Mouse (Mus musculus) heart, adult 8-10 months (tissue): ENCODE data around the gene Josd2. TPM values are rescaled to one million over a fixed set of nuclear protein-coding genes. Genes with fewer than 3 reads are reported as not detected.

ENCODE experiments used
- DNase-seq: peaks from one replicate; pipeline ENCODE4 v3.0.0; 2022; ENCODE audit warnings: low spot score
- total RNA-seq, 4 experiments: library from RNA; stranded (reverse); gene quantifications; 2 replicates each; pipeline ENCODE4 v1.2.4; 2022

Josd2 gene
- total RNA-seq, 4 experiments from 2014 or later = 109 to 130 (median 125) TPM

DNA sequence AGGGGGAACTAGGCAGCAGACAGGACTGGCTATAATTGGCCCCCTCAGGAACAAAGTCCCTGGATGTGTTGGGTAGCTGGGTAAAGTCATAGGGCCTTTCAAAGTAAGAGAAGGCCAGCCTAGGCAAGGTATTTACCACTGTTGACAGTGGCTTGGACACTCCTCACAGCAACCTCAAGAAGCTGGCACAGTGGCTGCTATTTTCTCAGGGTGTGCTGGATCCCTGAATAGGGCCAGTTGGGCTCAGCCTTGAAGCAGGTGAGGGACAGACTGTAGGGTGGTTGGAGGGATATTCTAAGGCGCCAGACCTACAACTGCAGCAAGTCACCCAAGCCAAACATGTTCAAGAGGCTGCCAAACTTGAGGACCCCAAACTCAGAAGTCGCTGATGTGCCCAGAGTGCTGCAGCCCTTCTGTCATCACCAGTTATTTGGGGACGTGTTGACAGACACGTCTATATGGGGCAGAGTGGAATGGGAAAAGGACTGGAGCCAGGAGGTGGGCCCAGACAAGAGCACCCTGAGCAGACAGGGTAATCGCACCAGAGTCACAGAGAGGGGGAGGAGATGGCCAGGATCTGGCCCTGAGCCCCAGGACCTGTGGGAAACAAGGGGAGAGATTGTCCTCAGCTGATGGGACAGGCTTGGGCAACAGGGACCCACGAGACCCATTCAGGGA is 4.2 kb downstream of the Josd2 start:
- DNase-seq = peak; percentile 74

DNA sequence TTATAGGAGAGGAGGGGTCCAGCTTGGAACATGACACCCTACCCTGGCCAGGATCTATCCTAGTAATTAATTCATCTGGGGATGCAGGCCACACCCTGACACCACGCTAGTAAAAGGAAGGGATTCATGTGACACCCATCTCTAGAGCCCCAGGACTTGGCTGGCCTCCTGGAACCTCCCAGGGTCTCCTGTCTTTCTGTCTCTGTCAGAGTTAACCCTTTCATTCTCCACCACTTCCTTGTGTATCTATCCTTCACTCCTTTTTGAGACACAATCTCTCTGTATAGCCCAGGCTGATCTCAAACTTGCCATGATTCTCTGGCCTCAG is 4.7 kb downstream of the Josd2 start:
- DNase-seq = no peak

DNA sequence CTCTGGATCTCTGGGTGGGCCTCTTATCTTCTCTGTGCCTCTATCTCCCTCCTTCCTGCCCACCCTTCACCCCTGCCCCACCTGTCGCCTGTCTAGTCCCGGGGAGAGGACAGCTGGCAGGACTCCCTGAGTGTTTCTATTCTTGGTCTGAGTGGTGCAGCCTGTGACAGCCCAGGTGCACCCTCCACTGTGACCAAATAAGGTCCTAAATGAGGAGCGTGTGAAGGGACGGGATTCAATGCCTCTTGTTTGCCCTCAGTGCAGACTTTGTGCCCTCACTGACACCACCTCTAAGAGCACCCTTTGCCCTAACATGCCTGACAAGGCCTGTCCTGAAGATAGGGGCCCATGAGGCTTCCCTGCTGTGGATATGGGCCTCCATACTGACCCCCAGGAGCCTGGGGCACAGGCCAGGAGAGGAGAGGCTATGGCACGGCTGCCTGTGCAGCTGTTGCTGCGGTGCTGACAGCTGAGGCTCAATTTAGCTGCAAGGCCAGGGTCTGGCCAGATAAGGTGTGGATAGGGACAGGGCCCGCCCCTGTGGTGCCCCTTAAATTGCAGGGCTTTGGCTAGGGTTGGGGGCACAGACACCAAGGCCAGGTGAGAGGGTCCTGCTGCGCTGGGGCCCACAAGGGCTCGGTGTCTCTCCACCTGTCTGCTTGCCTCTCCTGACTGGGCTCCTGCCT is 5.3 kb downstream of the Josd2 start:
- peak; percentile 73 for DNase-seq

DNA sequence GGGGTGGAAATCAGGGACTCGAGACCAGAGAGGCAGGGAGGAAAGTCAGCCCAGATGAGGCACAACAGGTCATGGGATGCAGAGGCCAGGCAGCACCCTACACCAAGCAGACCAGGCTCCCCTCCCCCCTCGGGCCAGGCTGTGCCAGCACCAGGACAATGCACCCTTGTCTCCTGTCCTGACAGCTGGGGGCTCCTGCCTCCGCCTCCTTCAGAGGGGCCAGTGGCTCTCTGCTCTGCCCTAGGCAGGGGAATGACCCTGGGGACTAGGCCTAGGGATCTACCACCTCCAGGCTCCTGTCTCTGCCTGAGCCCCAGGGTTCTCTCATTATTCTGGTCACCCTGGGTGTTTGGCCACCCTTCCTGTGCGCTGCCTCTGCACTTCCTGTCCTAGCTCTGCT is 6.6 kb downstream of the Josd2 start:
- peak; percentile 67 for DNase-seq

DNA sequence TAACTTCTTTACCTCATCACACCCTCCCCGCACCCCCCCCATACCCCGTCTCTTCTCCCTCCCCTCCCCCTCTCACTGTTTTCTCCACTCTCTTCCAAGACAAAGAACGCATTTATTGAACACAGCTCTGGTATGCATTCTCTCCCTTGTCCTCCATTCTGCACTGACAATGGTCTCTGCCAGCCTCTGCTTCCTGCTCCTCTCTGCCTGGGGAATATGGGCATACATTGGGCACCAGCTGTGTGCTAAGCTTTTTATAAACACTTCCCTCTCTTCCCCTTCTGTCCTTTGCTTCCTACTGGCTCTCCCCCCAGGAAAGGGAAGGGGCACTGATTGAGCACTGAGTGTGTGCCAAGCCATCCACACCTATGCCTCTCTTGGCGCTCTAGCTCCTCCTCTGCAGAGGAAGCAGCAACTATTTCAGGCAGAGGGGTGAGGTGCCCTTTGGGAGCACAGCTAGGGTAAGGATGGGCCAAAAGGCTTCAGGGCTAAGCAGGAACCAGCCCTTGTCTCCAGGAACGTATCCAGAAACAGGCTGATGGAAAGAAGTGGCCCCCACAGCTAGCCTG is 7.3 kb downstream of the Josd2 start:
- DNase-seq = no peak

DNA sequence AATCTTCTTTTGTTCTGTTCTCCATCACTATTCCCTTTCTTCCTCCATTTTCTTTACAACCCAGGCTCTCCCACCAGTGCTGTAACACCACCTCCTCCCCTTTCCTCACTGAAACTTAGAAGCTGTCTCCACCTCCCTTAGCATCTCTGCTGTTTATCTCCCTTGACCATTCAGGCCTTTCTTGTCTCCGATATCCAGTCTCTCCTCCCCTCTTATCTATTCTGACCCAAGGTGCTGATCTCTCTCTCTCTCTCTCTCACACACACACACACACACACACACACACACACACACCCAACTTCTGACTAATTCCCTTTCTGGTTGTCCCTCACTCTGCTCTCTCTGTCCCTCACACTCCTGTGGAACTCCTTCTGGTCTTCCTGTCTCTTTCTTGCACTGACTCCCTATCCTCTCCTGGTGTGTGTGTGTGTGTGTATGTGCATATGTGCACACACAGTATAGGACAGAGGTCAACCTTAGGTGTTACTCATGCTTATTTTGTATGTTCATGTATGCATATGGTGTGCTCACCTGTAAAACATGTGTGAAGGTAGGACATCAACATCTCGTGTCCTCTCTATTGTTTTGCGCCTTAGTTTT is 15.2 kb downstream of the Josd2 start:
- no peak for DNase-seq

DNA sequence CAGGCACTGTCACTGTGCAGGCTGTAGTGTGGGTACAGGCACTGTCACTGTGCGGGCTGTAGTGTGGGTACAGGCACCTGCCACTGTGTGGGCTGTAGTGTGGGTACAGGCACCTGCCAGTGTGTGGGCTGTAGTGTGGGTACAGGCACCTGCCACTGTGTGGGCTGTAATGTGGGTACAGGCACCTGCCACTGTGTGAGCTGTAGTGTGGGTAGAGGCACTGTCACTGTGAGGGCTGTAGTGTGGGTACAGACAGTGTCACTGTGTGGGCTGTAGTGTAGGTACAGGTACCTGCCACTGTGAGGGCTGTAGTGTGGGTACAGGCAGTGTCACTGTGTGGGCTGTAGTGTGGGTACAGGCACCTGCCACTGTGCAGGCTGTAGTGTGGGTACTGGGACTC is 16.3 kb downstream of the Josd2 start:
- no peak for DNase-seq

DNA sequence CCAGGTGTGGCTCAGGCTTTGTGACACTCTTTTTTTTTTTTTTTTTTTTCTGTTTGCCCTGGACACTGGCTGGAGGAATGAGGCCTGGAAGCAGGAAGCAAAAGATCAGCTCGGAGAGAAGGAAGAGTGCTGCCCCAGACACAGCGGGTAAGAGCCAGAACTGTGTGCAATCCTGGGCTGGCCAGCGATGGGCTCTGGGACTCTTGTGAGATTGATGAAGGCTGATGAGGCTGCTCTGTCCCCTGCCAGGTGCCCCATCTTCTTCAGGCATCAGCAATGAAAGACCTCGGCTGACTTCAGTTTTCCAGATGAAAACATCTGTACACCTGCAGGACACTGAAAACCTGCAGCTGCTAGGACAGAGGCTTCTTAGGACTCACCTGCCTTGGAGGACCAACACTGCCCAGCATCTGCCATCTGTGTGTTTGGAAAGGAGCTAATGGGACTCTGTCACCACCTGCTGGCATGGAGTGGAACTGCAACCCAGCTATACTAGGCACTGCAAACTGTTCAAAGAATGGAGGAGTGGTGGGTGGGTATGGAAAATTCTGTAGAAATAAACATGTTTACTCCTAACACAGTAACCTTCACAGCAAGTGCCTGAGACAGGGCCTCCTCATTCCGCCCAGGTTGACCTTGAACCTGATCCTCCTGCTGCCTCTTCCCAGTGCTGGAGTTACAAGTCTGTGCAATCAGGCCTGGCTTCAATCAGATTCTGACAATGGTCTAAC is 17.2 kb downstream of the Josd2 start:
- DNase-seq = peak; percentile 66

DNA sequence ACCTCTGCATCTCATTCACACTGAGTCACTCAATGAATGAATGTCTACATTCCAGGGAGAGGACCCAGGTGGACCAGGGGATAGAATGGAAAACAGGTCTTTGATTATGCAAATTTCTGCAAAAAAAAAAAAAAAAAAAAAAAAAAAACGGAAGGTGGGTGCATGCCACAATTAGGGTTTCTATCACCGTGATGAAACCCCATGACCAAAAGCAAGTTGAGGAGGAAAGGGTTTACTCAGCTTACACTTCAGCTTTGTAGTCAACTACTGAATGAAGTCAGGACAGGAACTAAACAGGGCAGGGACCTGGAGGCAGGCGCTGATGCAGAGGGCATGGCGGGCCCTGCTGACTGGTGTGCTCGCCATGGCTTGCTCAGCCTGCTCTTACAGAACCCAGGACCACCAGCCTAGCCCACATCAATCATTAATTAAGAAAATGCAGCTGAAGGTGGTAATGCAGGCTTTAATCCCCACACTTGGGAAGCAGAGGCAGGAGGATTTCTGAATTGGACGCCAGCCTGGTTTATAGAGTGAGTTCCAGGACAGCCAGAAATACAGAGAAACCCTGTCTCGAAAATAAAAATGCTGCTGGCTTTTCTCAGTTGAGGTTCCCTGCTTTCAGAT is 17.9 kb downstream of the Josd2 start:
- no peak for DNase-seq

DNA sequence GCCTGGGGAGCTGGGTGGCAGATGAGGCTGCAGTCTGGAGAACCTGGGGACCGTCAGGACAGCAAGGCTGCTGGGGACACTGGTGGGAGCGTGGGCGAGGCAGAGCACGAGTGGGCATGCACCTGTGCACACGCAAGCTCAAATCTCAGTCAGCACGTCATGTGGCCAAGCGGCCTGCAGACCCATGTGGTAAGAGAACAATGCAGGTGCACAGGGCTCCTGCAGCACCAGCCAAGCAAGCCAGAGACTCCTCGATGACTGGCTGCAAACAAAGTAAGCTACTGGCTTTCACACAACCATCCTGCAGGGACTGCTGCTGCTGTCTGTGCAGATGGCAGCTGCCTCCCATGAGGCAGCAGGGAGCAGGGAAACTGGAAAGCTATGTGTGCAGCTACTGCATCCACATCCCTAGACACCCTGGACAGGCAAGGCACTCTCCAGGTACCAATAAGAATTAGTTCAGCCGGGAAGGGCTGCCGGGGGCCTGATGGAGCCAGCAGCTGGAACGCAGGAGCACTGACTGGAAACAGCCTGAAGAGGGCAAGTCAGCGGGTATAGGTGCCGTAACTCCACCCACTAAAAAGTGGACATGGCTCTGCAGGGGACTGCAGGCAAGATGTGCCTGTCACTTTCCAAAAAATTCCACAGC is 19.3 kb downstream of the Josd2 start:
- no peak for DNase-seq

DNA sequence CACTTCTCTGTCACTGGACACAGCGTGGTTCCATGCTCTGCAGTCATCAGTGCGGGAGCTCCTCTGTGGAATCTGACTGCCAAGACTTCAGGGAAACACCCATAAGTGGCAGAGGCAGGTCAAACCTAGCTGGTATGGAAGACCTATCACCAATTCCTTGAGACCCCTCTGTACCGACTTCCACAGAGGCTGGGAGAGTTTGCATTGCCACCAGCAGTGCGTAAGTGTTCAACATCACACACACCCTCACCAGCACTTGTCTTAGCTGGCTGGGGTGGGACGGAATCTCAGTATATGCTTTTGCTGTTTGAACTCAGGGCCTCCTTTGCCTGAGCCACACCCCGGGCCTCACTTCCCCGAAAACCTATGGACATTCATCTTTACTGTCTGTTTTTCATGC is 20.2 kb downstream of the Josd2 start:
- no peak for DNase-seq

DNA sequence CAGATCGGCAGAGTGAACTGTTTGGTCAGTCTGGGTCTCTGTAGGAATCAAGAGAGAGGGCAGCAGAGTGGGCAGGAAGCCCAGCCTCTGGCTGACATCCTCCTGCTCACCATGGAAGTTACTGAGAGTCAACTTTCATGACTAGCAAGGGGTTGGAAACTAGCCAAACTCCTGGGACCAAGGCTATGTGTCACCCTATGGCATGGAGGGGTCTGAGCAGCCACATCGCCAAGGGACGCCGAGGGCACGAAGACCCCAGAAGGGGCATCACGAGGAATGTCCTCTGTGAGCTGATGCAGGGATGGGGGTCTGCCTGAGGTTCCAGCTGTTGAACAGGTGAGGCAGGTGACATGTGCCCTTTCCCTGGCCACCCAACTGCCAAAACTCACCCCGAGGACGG is 20.8 kb downstream of the Josd2 start:
- DNase-seq = no peak

DNA sequence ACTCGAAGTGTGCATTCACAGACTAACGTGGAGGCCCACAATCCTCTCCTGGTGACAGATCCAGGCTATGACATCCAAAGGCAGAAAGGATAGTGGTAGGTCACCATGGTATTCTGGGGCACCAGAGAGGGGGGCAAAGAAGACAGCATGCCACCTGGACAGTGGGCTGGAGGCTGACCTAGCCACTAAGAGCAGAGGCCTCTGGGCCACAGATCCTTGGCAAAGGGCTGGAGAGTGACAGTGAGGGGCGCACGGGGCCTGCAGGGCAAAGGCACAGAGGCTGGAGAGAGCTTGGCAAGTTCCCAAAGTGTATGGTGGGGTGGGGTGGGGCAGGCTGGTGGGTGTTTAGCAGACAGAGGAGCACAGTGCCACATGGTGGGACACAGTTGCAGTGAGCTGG is 22.5 kb downstream of the Josd2 start:
- DNase-seq = no peak

DNA sequence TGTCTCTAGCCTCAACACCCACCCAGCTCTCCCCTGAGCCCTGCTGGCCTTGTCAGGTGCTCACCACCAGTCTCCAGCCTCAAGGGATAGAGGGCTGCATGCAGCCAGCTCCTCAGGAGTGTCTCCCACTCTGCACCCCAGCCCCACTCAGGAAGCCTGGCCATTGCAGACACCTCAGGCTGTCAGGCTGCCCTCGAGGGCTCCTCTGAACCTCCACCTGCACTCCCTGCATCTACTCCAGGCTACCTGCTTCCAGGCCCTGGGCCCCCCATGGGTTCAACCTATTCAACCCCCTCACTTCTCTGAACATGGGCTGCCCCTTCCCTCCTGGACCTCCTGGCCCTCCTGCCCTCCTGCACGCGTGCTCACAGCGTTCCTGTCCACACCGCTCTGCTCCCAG is 23.6 kb downstream of the Josd2 start:
- DNase-seq = no peak

DNA sequence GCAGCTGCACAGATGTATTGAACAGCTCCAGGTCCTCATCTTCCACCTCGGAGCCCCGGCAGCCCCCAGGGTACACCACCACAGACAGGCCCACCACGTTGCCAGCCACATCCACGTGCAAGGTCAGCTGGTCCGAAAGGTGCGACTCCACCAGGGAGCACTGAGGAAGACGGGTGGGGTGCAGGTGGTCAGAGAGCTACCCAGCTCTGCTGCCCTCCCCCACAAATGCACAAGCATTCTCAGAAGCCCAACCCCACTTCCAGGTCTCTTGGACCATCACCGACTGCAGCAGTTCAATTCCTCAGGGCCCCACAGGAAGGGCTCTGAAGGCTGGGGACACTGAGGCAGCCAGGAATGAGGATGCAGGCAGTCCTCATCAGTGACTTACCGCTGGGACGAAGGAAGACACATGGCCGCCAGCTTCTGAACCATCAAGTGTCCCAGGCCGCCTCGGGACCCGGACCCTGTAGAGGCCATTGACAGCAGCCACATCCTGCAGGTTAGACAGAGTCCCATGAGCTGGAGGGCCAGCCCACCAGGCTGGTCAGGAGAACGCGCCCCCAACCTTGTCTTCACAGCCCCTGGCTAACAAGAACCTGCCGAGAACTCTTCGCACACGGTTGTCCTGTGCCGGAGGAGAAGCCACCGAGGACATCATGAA is 24.5 kb downstream of the Josd2 start:
- DNase-seq = no peak

DNA sequence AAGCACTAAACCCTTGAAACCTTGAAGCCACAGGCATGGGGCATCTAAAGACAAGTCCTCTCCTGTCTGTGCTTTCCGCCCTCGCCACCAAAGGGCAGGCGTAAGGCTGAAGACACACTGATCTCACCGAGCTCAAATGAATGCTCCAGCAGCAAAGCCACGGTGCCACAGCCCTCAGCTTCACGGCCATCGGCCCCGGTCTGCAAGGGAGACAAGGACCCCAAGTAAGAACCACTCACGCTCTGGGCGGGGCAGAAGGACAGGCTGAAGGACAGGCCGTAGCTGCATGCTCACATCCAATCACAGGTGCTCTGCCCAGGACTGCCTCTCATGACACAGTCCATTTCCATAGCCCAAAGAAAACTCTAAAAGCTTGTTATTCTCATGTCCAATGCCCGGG is 26.9 kb downstream of the Josd2 start:
- DNase-seq = no peak

DNA sequence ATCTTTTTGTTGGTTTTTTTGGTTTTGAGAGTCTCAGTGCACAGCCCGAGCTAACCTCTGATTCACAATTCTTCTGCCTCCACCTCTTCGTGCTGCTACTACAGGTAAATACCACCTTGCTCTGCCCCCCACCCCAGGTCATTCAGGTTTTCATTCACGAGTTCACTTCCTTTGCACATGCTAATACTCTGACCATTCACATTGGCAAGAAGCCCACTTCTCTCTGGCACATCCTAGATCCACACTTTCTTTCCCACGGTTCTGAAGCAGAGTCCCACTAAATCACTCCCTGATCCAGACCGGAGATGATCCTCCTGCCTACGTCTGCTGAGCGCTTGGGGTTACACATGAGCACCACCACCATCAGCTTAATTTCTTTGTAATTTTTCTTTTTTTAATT is 27.3 kb downstream of the Josd2 start:
- DNase-seq = no peak

DNA sequence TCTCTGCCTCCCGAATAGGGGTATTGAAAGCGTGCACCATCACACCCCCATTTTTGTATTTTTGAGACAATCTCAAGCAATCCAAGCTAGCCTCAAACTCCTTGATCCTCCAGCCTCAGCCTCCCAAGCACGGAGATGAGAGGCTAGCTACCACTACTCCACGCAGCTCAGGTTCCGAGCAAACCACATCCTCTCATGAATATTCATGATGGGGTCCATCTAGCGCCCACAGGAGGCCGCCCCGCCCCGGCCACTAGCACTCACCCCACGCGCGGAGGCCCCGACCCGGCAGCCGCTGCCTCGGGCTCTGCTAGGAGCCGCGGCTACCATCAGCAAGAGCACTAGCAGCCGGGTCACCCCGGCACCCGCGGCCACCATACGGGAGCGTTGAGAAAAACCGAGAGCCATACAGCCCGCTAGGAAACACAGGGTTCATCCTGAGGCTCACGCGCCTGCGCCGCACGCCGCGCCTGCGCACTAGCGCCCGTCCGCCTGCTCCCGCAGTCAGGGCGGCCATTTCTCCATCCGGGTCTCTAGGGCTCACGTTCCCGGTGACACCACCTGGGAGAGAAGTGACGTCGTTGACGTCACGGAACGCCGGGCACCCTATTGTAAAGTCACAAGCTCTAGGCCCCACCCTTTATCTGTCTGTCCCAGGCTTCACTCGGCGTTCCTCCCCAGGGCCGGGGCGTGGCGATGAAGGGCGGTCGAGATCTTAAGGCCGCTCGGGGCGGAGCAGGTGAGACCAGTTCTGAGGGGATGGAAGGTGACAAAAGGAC is 28.4 kb downstream of the Josd2 start, which contains the start of the genes Emc10 and Fam71e1:
Gene Emc10 (minus strand): TSS at position 538 of the 779 bp plus-strand sequence.
Gene Fam71e1 (plus strand): TSS at position 590 of the 779 bp plus-strand sequence.
- DNase-seq = peak; percentile 95

DNA sequence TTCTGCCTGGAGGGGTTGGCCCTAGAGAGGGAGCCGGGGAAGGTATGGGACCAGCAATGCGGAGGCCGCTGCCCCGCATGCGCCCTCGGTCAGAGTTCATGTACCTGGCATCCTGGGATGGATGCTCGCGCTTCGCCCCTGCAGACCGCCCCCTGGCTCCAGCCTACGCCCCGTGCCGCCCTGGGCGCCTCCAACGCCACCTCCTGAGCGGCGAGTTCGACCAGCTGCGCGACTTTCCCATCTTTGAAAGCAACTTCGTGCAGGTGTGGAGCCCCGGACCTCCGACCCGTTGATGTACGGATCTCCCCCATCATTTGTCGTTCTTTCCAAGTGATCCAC is 29.0 kb downstream of the Josd2 start:
- no peak for DNase-seq
